Mouse (Mus musculus): ENCODE results near the gene Dctn3. TPM values are rescaled to one million over a fixed set of nuclear protein-coding genes. Genes with fewer than 3 reads are reported as not detected.
A peak's percentile ranks its signal among the peaks of the same experiment; 100 is the strongest.
"Not testable (repeated sequence)": the region's sequence is repeated elsewhere in the genome, so short reads cannot be mapped to it uniquely, and the experiment has no call there.

Dctn3 gene
- polyA plus RNA-seq, 1 experiment from 2014 or later: 149 TPM

GRCm38 (mm10) chr4:41704651-41705050 is 18.3 kb downstream of the Dctn3 start:
- Histone ChIP-seq H3K4me1 (ENCODE audit: insufficient read depth, low read length) (peaks cover 12% of the 10 kb centered on the region; the same call in 1 of the 2 replicates), H3K27ac (ENCODE audit: low read length) (no peak overlapping the region), H3K9me3 (ENCODE audit: low read length) (no peaks in the 10 kb centered on the region), H3K27me3 (ENCODE audit: insufficient read depth, low read length) (peaks cover 14% of the 10 kb centered on the region; the same call in 1 of the 2 replicates), H3K36me3 (ENCODE audit: insufficient read depth, low read length) (no peaks in the 10 kb centered on the region), H3K9ac (replicated peaks; ENCODE audit: low read length) (no peak overlapping the region), H3K4me3 (ENCODE audit: low read length) (no peak overlapping the region), H3K4me2 (replicated peaks; ENCODE audit: low read depth, low read length) (no peak overlapping the region)
- no peak for ATAC-seq (ENCODE audit: low FRiP score, low TSS enrichment)
- 7% methylated on average over 5 of the region's 5 CpGs for WGBS

- not testable (repeated sequence) for H3K4me3 ChIP-seq (ENCODE audit: low read length); H3K9ac ChIP-seq (replicated peaks; ENCODE audit: low read length); H3K4me1 ChIP-seq (ENCODE audit: insufficient read depth, low read length); H3K27ac ChIP-seq (ENCODE audit: low read length); H3K36me3 ChIP-seq (ENCODE audit: insufficient read depth, low read length); H3K4me2 ChIP-seq (replicated peaks; ENCODE audit: low read depth, low read length); ATAC-seq (ENCODE audit: low FRiP score, low TSS enrichment); H3K9me3 ChIP-seq (ENCODE audit: low read length)
- H3K27me3 ChIP-seq (ENCODE audit: insufficient read depth, low read length): peaks cover 14% of the 10 kb centered on the region; the same call in 1 of the 2 replicates
- 54% methylated on average over 2 of the region's 2 CpGs for WGBS
These were observed 20.7 kb downstream of the Dctn3 start for GRCm38 (mm10) chr4:41702226-41702625.

GRCm38 (mm10) chr4:41700224-41700623 is 22.7 kb downstream of the Dctn3 start:
- H3K4me2 ChIP-seq (replicated peaks; ENCODE audit: low read depth, low read length); H3K27ac ChIP-seq (ENCODE audit: low read length); ATAC-seq (ENCODE audit: low FRiP score, low TSS enrichment); H3K4me1 ChIP-seq (ENCODE audit: insufficient read depth, low read length); H3K36me3 ChIP-seq (ENCODE audit: insufficient read depth, low read length); H3K9ac ChIP-seq (replicated peaks; ENCODE audit: low read length); H3K9me3 ChIP-seq (ENCODE audit: low read length); H3K4me3 ChIP-seq (ENCODE audit: low read length); H3K27me3 ChIP-seq (ENCODE audit: insufficient read depth, low read length): not testable (repeated sequence)
- 100% methylated on average over 1 of the region's 8 CpGs for WGBS

- ATAC-seq (ENCODE audit: low FRiP score, low TSS enrichment); H3K9me3 ChIP-seq (ENCODE audit: low read length); H3K4me1 ChIP-seq (ENCODE audit: insufficient read depth, low read length); H3K9ac ChIP-seq (replicated peaks; ENCODE audit: low read length); H3K4me3 ChIP-seq (ENCODE audit: low read length); H3K27ac ChIP-seq (ENCODE audit: low read length); H3K27me3 ChIP-seq (ENCODE audit: insufficient read depth, low read length); H3K4me2 ChIP-seq (replicated peaks; ENCODE audit: low read depth, low read length); H3K36me3 ChIP-seq (ENCODE audit: insufficient read depth, low read length): not testable (repeated sequence)
- 85% methylated on average over 10 of the region's 10 CpGs for WGBS
These were observed 23.2 kb downstream of the Dctn3 start, which contains the start of gene Il11ra1 for GRCm38 (mm10) chr4:41699783-41700182. Gene Il11ra1, plus strand, starts transcription at chr4:41699989.

GRCm38 (mm10) chr4:41698421-41699016 is 24.5 kb downstream of the Dctn3 start:
- WGBS: 5% methylated on average over 14 of the region's 32 CpGs
- not testable (repeated sequence) for H3K9ac ChIP-seq (replicated peaks; ENCODE audit: low read length); H3K4me1 ChIP-seq (ENCODE audit: insufficient read depth, low read length); H3K36me3 ChIP-seq (ENCODE audit: insufficient read depth, low read length); H3K9me3 ChIP-seq (ENCODE audit: low read length); ATAC-seq (ENCODE audit: low FRiP score, low TSS enrichment); H3K27ac ChIP-seq (ENCODE audit: low read length); H3K27me3 ChIP-seq (ENCODE audit: insufficient read depth, low read length); H3K4me2 ChIP-seq (replicated peaks; ENCODE audit: low read depth, low read length); H3K4me3 ChIP-seq (ENCODE audit: low read length)

GRCm38 (mm10) chr4:41696930-41697841 is 25.8 kb downstream of the Dctn3 start, which contains the start of gene Cntfr:
Gene Cntfr, minus strand, starts transcription at chr4:41697089.
- H3K36me3 ChIP-seq (ENCODE audit: insufficient read depth, low read length); H3K27ac ChIP-seq (ENCODE audit: low read length); ATAC-seq (ENCODE audit: low FRiP score, low TSS enrichment); H3K9me3 ChIP-seq (ENCODE audit: low read length); H3K4me1 ChIP-seq (ENCODE audit: insufficient read depth, low read length); H3K9ac ChIP-seq (replicated peaks; ENCODE audit: low read length); H3K4me3 ChIP-seq (ENCODE audit: low read length); H3K27me3 ChIP-seq (ENCODE audit: insufficient read depth, low read length): not testable (repeated sequence)
- 15% methylated on average over 31 of the region's 40 CpGs for WGBS
- peak within 1 kb of the TSS; percentile 18; the same call in 1 of the 2 replicates for H3K4me2 ChIP-seq (replicated peaks; ENCODE audit: low read depth, low read length)

GRCm38 (mm10) chr4:41696452-41696851 is 26.5 kb downstream of the Dctn3 start:
- ATAC-seq (ENCODE audit: low FRiP score, low TSS enrichment); H3K27me3 ChIP-seq (ENCODE audit: insufficient read depth, low read length); H3K4me3 ChIP-seq (ENCODE audit: low read length); H3K9ac ChIP-seq (replicated peaks; ENCODE audit: low read length); H3K4me2 ChIP-seq (replicated peaks; ENCODE audit: low read depth, low read length); H3K36me3 ChIP-seq (ENCODE audit: insufficient read depth, low read length); H3K9me3 ChIP-seq (ENCODE audit: low read length); H3K27ac ChIP-seq (ENCODE audit: low read length); H3K4me1 ChIP-seq (ENCODE audit: insufficient read depth, low read length): not testable (repeated sequence)
- WGBS: 17% methylated on average over 12 of the region's 15 CpGs

GRCm38 (mm10) chr4:41695800-41696199 is 27.2 kb downstream of the Dctn3 start:
- H3K9ac ChIP-seq (replicated peaks; ENCODE audit: low read length); H3K4me1 ChIP-seq (ENCODE audit: insufficient read depth, low read length); ATAC-seq (ENCODE audit: low FRiP score, low TSS enrichment); H3K9me3 ChIP-seq (ENCODE audit: low read length); H3K36me3 ChIP-seq (ENCODE audit: insufficient read depth, low read length); H3K27me3 ChIP-seq (ENCODE audit: insufficient read depth, low read length); H3K27ac ChIP-seq (ENCODE audit: low read length): not testable (repeated sequence)
- H3K4me3 ChIP-seq (ENCODE audit: low read length): peak overlapping the region; percentile 23; the same call in 1 of the 2 replicates
- WGBS: 2% methylated on average over 8 of the region's 38 CpGs
- H3K4me2 ChIP-seq (replicated peaks; ENCODE audit: low read depth, low read length): peak overlapping the region; percentile 35

GRCm38 (mm10) chr4:41693511-41693910 is 29.5 kb downstream of the Dctn3 start:
- not testable (repeated sequence) for H3K27me3 ChIP-seq (ENCODE audit: insufficient read depth, low read length); H3K9ac ChIP-seq (replicated peaks; ENCODE audit: low read length); ATAC-seq (ENCODE audit: low FRiP score, low TSS enrichment); H3K4me3 ChIP-seq (ENCODE audit: low read length); H3K9me3 ChIP-seq (ENCODE audit: low read length); H3K36me3 ChIP-seq (ENCODE audit: insufficient read depth, low read length); H3K4me1 ChIP-seq (ENCODE audit: insufficient read depth, low read length); H3K27ac ChIP-seq (ENCODE audit: low read length)
- WGBS: 8% methylated on average over 4 of the region's 4 CpGs
- 0 out of 2 replicates have a peak overlapping the region, but pooled peaks have one; percentile 15 for H3K4me2 ChIP-seq (replicated peaks; ENCODE audit: low read depth, low read length)

- no CpG with 5 or more reads among the region's 4 CpGs for WGBS
- H3K4me2 ChIP-seq (replicated peaks; ENCODE audit: low read depth, low read length); H3K27me3 ChIP-seq (ENCODE audit: insufficient read depth, low read length); H3K9ac ChIP-seq (replicated peaks; ENCODE audit: low read length); H3K9me3 ChIP-seq (ENCODE audit: low read length); H3K27ac ChIP-seq (ENCODE audit: low read length); H3K4me1 ChIP-seq (ENCODE audit: insufficient read depth, low read length); ATAC-seq (ENCODE audit: low FRiP score, low TSS enrichment); H3K4me3 ChIP-seq (ENCODE audit: low read length); H3K36me3 ChIP-seq (ENCODE audit: insufficient read depth, low read length): not testable (repeated sequence)
These were observed 33.0 kb downstream of the Dctn3 start for GRCm38 (mm10) chr4:41690014-41690413.

Measured in kidney, embryonic 16.5 days (tissue).